Mouse (Mus musculus): Measurements from ENCODE around the gene Smpdl3b. TPM values are rescaled to one million over a fixed set of nuclear protein-coding genes. Genes with fewer than 3 reads are reported as not detected.

Gene Smpdl3b
- polyA plus RNA-seq, 1 experiment, result 2.0 TPM

- H3K4me1 ChIP-seq (ENCODE audit: control insufficient read depth, insufficient read depth, low read length), result no peaks in the 10 kb centered on the region
- H3K27me3 ChIP-seq (replicated peaks; ENCODE audit: control insufficient read depth, insufficient read depth, low read length), result no peaks in the 10 kb centered on the region
- H3K36me3 ChIP-seq (ENCODE audit: control insufficient read depth, insufficient read depth, low read length), result peaks cover 5% of the 10 kb centered on the region
- WGBS, result 97% methylated on average over 5 of the region's 5 CpGs
- TF ChIP-seq CTCF (conservative IDR thresholded peaks at IDR 0.05; ENCODE audit: insufficient read depth, insufficient read length, low read depth, low read length) (no peak), POLR2A (IDR thresholded peaks at IDR 0.05; ENCODE audit: low read depth, low read length) (no peak)
- DNase-seq, result no peak
- no peak overlapping the region for H3K27ac ChIP-seq (ENCODE audit: insufficient read depth, low read depth, low read length)
- H3K4me3 ChIP-seq (ENCODE audit: insufficient read depth, low read depth, low read length), result no peak overlapping the region
Observed at GRCm38 (mm10) chr4:132702076-132702475, 55.0 kb downstream of the Smpdl3b start.

GRCm38 (mm10) chr4:132693366-132693765 is 63.7 kb downstream of the Smpdl3b start:
- TF ChIP-seq POLR2A (IDR thresholded peaks at IDR 0.05; ENCODE audit: low read depth, low read length) (no peak), CTCF (conservative IDR thresholded peaks at IDR 0.05; ENCODE audit: insufficient read depth, insufficient read length, low read depth, low read length) (no peak)
- Histone ChIP-seq H3K27ac (ENCODE audit: insufficient read depth, low read depth, low read length) (no peak overlapping the region), H3K27me3 (replicated peaks; ENCODE audit: control insufficient read depth, insufficient read depth, low read length) (no peaks in the 10 kb centered on the region), H3K4me3 (ENCODE audit: insufficient read depth, low read depth, low read length) (no peak overlapping the region), H3K36me3 (ENCODE audit: control insufficient read depth, insufficient read depth, low read length) (peaks cover 7% of the 10 kb centered on the region), H3K4me1 (ENCODE audit: control insufficient read depth, insufficient read depth, low read length) (no peaks in the 10 kb centered on the region)
- no peak for DNase-seq
- 90% methylated on average over 3 of the region's 3 CpGs for WGBS

GRCm38 (mm10) chr4:132689634-132690033 is 67.4 kb downstream of the Smpdl3b start:
- Histone ChIP-seq H3K27ac (ENCODE audit: insufficient read depth, low read depth, low read length) (no peak overlapping the region), H3K4me3 (ENCODE audit: insufficient read depth, low read depth, low read length) (no peak overlapping the region), H3K27me3 (replicated peaks; ENCODE audit: control insufficient read depth, insufficient read depth, low read length) (no peaks in the 10 kb centered on the region), H3K36me3 (ENCODE audit: control insufficient read depth, insufficient read depth, low read length) (peaks cover 5% of the 10 kb centered on the region), H3K4me1 (ENCODE audit: control insufficient read depth, insufficient read depth, low read length) (no peaks in the 10 kb centered on the region)
- no peak for DNase-seq
- 81% methylated on average over 2 of the region's 2 CpGs for WGBS
- no peak for TF ChIP-seq CTCF (conservative IDR thresholded peaks at IDR 0.05; ENCODE audit: insufficient read depth, insufficient read length, low read depth, low read length)
- TF ChIP-seq POLR2A (IDR thresholded peaks at IDR 0.05; ENCODE audit: low read depth, low read length), result no peak

Other genes with a start within 250 kb of the Smpdl3b start
- 26.7 and 29.4 TPM in 2 replicates for gene Sesn2, start 246.8 kb downstream of the Smpdl3b start, polyA plus RNA-seq (2012; rRNA removed)
- 346 and 485 TPM in 2 replicates for gene Atpif1, start 223.6 kb downstream of the Smpdl3b start, polyA plus RNA-seq (2012; rRNA removed)
- gene Dnajc8, start 221.7 kb downstream of the Smpdl3b start, polyA plus RNA-seq (2012; rRNA removed), result 22.2 and 32.2 TPM in 2 replicates
- gene Ptafr, start 193.2 kb downstream of the Smpdl3b start, polyA plus RNA-seq (2012; rRNA removed), result 1.4 and 2.2 TPM in 2 replicates
- 19.0 and 21.6 TPM in 2 replicates for gene Eya3, start 118.3 kb downstream of the Smpdl3b start, polyA plus RNA-seq (2012; rRNA removed)
- 4.4 and 6.2 TPM in 2 replicates for gene Xkr8, start 24.7 kb downstream of the Smpdl3b start, polyA plus RNA-seq (2012; rRNA removed)
- 10.7 and 11.9 TPM in 2 replicates for gene Rpa2, start 11.1 kb upstream of the Smpdl3b start, polyA plus RNA-seq (2012; rRNA removed)
- 2.8 and 3.6 TPM in 2 replicates for gene Themis2, start 39.1 kb upstream of the Smpdl3b start, polyA plus RNA-seq (2012; rRNA removed)
- gene Ppp1r8, start 85.9 kb upstream of the Smpdl3b start, polyA plus RNA-seq (2012; rRNA removed), result 25.2 TPM in 2 replicates
- 15.2 and 21.0 TPM in 2 replicates for gene Stx12, start 127.3 kb upstream of the Smpdl3b start, polyA plus RNA-seq (2012; rRNA removed)
- gene Fam76a, start 165.3 kb upstream of the Smpdl3b start, polyA plus RNA-seq (2012; rRNA removed), result 15.9 and 16.6 TPM in 2 replicates
- gene Fgr, start 216.8 kb upstream of the Smpdl3b start, polyA plus RNA-seq (2012; rRNA removed), result 1.8 and 2.5 TPM in 2 replicates